Mouse (Mus musculus): Measurements from ENCODE around the gene Arsg. TPM values are rescaled to one million over a fixed set of nuclear protein-coding genes. Genes with fewer than 3 reads are reported as not detected.

Gene Arsg
- total and polyA plus RNA-seq, 2 experiments from 2014 or later = 6.0 to 6.6 TPM

DNA sequence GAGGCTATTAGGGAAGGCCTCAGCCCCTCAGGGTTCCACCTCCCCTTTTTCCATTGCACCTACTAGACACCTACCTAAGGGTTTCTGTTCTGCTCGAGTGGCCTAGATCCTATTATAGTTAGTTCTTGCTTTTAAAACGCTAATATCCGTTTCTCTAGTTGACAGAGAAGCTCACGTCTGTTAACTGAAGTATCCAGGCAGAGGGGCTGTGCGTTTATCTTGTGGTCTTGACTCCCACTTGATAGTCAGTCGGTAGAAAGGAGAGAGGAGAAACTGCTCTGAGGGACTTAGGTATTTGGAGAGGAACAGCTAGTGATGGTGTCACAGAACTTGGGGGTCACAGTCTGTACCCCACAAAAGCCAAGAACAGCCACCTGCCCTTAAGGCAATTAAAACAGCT lies 3.5 kb downstream of the Arsg start:
- Histone ChIP-seq H3K9me3 (ENCODE audit: low read length) (no peaks in the 10 kb centered on the region), H3K9ac (replicated peaks; ENCODE audit: low read length, poor library complexity, severe bottlenecking) (no peak overlapping the region), H3K36me3 (ENCODE audit: insufficient read depth, low read length) (no peaks in the 10 kb centered on the region), H3K27me3 (ENCODE audit: insufficient read depth, low read length) (no peaks in the 10 kb centered on the region), H3K4me2 (ENCODE audit: low read depth, low read length, poor library complexity, severe bottlenecking) (no peak overlapping the region), H3K4me1 (ENCODE audit: insufficient read depth, low read length) (no peaks in the 10 kb centered on the region), H3K4me3 (ENCODE audit: low read depth, low read length) (no peak overlapping the region), H3K27ac (ENCODE audit: low read depth, low read length) (no peak overlapping the region; the same call in 1 of the 2 replicates)
- no peak for DNase-seq (ENCODE audit: low spot score)
- no peak for ATAC-seq (ENCODE audit: low FRiP score)
- no peak for TF ChIP-seq CTCF (IDR thresholded peaks at IDR 0.05)
- 28% methylated on average over 6 of the region's 6 CpGs for WGBS

DNA sequence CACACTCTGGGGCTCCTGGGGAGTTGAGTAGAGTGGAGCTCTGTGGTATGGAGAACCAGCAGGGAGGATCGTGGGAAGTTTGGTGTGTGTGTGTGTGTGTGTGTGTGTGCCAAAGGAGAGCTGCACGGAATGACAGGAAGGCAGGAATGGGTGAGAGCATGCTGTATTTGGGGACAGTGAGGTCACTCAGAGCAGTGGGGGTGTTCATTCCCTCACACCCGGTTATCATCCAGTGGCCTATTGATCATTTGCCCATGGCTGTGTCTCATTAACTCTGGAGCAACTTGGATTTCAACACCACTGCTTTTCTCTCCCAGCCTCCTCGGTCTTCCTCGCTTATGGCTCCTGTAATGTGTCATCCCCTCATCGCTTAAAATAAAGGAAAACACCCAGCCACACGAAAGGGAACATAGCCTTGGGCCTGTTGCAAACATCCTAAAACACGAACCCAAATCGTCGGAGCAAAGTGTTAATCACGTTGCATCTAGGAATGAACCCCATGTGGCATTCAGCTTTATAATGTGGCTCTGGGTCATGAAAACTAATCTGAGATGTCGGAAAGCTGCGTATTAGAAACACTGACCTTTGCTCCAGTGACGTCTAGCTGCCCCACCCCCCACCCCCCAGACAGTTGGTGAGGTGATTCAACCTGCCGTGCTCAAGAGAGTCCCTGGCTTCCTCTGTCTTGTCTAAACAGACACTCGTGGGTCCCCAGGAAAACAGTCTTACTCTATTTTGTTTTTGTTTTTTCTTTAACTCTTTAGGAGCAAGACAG lies 4.6 kb downstream of the Arsg start:
- no peak for TF ChIP-seq CTCF (IDR thresholded peaks at IDR 0.05)
- H3K4me2 ChIP-seq (ENCODE audit: low read depth, low read length, poor library complexity, severe bottlenecking) = no peak overlapping the region
- H3K9me3 ChIP-seq (ENCODE audit: low read length) = no peaks in the 10 kb centered on the region
- H3K9ac ChIP-seq (replicated peaks; ENCODE audit: low read length, poor library complexity, severe bottlenecking) = no peak overlapping the region
- H3K4me1 ChIP-seq (ENCODE audit: insufficient read depth, low read length) = no peaks in the 10 kb centered on the region
- no peak overlapping the region for H3K4me3 ChIP-seq (ENCODE audit: low read depth, low read length)
- no peaks in the 10 kb centered on the region for H3K36me3 ChIP-seq (ENCODE audit: insufficient read depth, low read length)
- 56% methylated on average over 16 of the region's 16 CpGs for WGBS
- no peaks in the 10 kb centered on the region for H3K27me3 ChIP-seq (ENCODE audit: insufficient read depth, low read length)
- no peak overlapping the region for H3K27ac ChIP-seq (ENCODE audit: low read depth, low read length)
- DNase-seq (ENCODE audit: low spot score) (no peak), ATAC-seq (ENCODE audit: low FRiP score) (no peak)

DNA sequence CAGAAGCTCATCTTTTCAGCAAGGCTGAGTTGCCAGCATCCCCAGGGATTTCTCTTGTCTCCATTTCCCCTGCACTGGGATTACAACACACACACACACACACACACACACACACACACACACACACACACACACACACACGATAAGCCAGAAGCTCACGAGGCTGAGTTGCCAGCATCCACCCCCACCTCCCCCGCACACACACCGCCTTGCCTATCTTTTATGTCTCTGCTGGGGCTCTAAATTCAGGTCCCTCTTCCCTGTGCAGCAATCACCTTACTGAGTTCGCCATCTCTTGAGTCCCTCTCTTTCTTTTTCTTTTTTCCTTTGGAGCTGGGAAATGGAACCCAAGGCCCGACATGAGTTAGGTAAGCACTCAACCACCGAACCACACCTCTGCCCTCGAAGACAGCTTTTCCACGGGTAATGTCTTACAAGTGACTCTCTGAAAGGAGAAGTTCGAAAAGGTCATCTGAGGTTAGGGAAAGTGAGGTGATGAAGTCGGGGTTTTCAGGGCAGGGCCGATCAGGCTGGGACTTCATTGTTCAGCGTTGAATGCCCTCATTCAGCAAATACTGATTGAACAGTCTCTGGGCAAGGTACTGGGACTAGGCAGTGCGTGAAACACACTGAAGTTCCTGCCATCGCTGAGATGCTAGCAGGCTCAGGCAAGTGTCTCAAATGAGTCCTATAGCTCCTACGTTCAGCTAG lies 6.6 kb downstream of the Arsg start:
- Histone ChIP-seq H3K4me1 (ENCODE audit: insufficient read depth, low read length) (no peaks in the 10 kb centered on the region), H3K9ac (replicated peaks; ENCODE audit: low read length, poor library complexity, severe bottlenecking) (no peak overlapping the region), H3K27me3 (ENCODE audit: insufficient read depth, low read length) (no peaks in the 10 kb centered on the region), H3K4me2 (ENCODE audit: low read depth, low read length, poor library complexity, severe bottlenecking) (no peak overlapping the region), H3K27ac (ENCODE audit: low read depth, low read length) (no peak overlapping the region), H3K36me3 (ENCODE audit: insufficient read depth, low read length) (no peaks in the 10 kb centered on the region), H3K4me3 (ENCODE audit: low read depth, low read length) (no peak overlapping the region), H3K9me3 (ENCODE audit: low read length) (no peaks in the 10 kb centered on the region)
- DNase-seq (ENCODE audit: low spot score) (no peak), ATAC-seq (ENCODE audit: low FRiP score) (no peak)
- TF ChIP-seq CTCF (IDR thresholded peaks at IDR 0.05) = no peak
- WGBS = 49% methylated on average over 16 of the region's 16 CpGs

DNA sequence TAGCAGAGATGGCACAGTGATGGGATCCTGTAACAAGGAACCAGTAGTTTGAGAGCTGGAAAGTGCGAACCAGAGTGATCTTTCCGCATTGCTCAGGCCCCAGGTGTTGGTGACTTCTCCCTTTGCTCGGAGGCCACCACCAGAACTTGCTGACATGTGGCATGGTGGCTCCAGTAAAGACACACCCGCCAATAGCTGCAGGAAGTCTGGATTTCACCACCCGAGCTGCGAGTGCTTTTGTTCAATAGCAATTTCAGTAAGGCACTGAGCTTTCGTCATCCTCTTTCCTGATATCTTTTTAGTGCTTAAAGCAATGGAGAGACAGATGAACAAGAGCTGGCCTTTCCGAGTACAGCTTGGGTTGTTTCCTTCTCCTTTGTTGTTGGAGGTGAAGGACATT lies 7.3 kb downstream of the Arsg start:
- Histone ChIP-seq H3K4me2 (ENCODE audit: low read depth, low read length, poor library complexity, severe bottlenecking) (no peak overlapping the region), H3K9me3 (ENCODE audit: low read length) (no peaks in the 10 kb centered on the region), H3K4me1 (ENCODE audit: insufficient read depth, low read length) (no peaks in the 10 kb centered on the region), H3K36me3 (ENCODE audit: insufficient read depth, low read length) (no peaks in the 10 kb centered on the region), H3K27me3 (ENCODE audit: insufficient read depth, low read length) (no peaks in the 10 kb centered on the region), H3K9ac (replicated peaks; ENCODE audit: low read length, poor library complexity, severe bottlenecking) (no peak overlapping the region), H3K27ac (ENCODE audit: low read depth, low read length) (no peak overlapping the region), H3K4me3 (ENCODE audit: low read depth, low read length) (no peak overlapping the region)
- no peak for TF ChIP-seq CTCF (IDR thresholded peaks at IDR 0.05)
- WGBS = 82% methylated on average over 8 of the region's 8 CpGs
- no peak for ATAC-seq (ENCODE audit: low FRiP score)
- no peak for DNase-seq (ENCODE audit: low spot score)

DNA sequence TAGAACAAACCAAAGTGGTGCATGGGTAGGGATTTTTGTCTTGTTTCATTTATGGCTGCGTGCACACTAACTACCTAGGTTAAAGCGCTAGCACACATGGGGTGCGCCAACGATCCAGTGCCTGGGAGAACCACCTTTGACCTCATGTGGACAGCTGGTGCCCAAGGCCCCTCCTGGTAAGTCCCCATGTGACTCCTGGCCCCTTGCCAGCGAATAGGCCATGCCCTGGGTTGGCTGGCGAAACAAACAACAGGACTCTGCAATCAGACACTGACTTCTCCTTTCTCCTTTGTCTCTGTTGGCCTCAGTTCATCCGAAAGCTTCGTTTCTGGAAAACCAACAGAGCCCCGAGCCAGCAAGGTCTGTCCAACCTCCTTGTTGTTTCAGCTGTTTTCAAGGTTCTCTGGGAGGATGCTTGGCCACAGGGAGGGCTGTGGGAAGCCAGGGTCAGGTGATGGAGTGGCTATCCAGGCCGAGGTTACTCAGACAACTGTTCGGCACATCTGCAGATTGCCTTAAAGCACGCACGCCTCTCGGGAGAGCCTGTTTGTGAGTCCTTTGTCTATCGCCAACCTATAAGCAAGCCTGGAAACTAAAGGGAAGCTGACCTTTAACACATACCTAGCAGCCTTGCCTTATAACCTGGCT lies 12.3 kb downstream of the Arsg start:
- H3K4me3 ChIP-seq (ENCODE audit: low read depth, low read length) = no peak overlapping the region
- no peak for ATAC-seq (ENCODE audit: low FRiP score)
- TF ChIP-seq CTCF (IDR thresholded peaks at IDR 0.05) = no peak
- no peak overlapping the region for H3K27ac ChIP-seq (ENCODE audit: low read depth, low read length)
- H3K9ac ChIP-seq (replicated peaks; ENCODE audit: low read length, poor library complexity, severe bottlenecking) = no peak overlapping the region
- H3K4me1 ChIP-seq (ENCODE audit: insufficient read depth, low read length) = no peaks in the 10 kb centered on the region
- no peaks in the 10 kb centered on the region for H3K27me3 ChIP-seq (ENCODE audit: insufficient read depth, low read length)
- no peaks in the 10 kb centered on the region for H3K36me3 ChIP-seq (ENCODE audit: insufficient read depth, low read length)
- H3K4me2 ChIP-seq (ENCODE audit: low read depth, low read length, poor library complexity, severe bottlenecking) = no peak overlapping the region
- DNase-seq (ENCODE audit: low spot score) = no peak
- no peaks in the 10 kb centered on the region for H3K9me3 ChIP-seq (ENCODE audit: low read length)
- 78% methylated on average over 15 of the region's 15 CpGs for WGBS

DNA sequence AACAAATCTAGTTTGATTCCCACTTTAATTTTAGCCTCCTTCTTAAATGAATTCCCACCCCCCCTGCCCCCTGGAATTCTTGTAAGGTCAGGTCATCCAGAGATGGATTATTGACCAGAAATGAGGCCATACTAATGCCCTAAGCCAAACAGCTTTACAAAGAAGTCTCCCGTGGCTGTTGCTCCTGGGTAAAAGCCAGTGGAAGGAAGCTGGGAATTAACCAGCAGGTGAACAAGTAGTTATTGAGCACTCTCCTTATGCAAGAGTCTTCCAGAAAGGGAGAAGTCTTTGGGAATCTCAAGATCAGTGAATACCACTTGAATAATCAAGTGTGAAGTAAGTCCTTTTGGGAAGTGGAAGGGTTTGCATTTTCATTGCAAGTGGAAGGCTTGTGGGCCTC lies 13.9 kb downstream of the Arsg start:
- no peak for ATAC-seq (ENCODE audit: low FRiP score)
- Histone ChIP-seq H3K4me3 (ENCODE audit: low read depth, low read length) (no peak overlapping the region), H3K27me3 (ENCODE audit: insufficient read depth, low read length) (no peaks in the 10 kb centered on the region), H3K9ac (replicated peaks; ENCODE audit: low read length, poor library complexity, severe bottlenecking) (no peak overlapping the region), H3K36me3 (ENCODE audit: insufficient read depth, low read length) (no peaks in the 10 kb centered on the region), H3K4me2 (ENCODE audit: low read depth, low read length, poor library complexity, severe bottlenecking) (no peak overlapping the region), H3K9me3 (ENCODE audit: low read length) (no peaks in the 10 kb centered on the region), H3K4me1 (ENCODE audit: insufficient read depth, low read length) (no peaks in the 10 kb centered on the region), H3K27ac (ENCODE audit: low read depth, low read length) (no peak overlapping the region)
- DNase-seq (ENCODE audit: low spot score) = no peak
- no peak for TF ChIP-seq CTCF (IDR thresholded peaks at IDR 0.05)
- 12% methylated on average over 1 of the region's 1 CpGs for WGBS
